Mouse (Mus musculus) brain, embryonic 14.5 days (tissue): ENCODE results near the gene Fam227a.

ENCODE experiments used
- CTCF ChIP-seq: fragments of 200-500 bp; IDR thresholded peaks from 2 replicates; pipeline ENCODE4 v1.5.1; 2012; ENCODE audit warnings: inconsistent platforms, mild to moderate bottlenecking, moderate library complexity, borderline replicate concordance; ENCODE audit not compliant: insufficient read depth, insufficient read length; ENCODE audit errors: extremely low read depth
- POLR2A ChIP-seq: fragments of 200-500 bp; IDR thresholded peaks from 2 replicates; pipeline ENCODE4 v1.6.1; 2012; ENCODE audit warnings: mild to moderate bottlenecking, inconsistent platforms, borderline replicate concordance; ENCODE audit not compliant: poor library complexity, insufficient read depth, insufficient read length, severe bottlenecking; ENCODE audit errors: extremely low read depth

GRCm38 (mm10) chr15:79706603-79707214 lies 48.0 kb upstream of the Fam227a start:
- TF ChIP-seq POLR2A (no peak), CTCF (no peak)
